Mouse (Mus musculus) left cerebral cortex, postnatal 10 days (tissue): ENCODE measurements around the gene Dtl. TPM values are rescaled to one million over a fixed set of nuclear protein-coding genes. Genes with fewer than 3 reads are reported as not detected.

Experiments
- DNase-seq, 2 experiments: peaks; one replicate each; pipeline ENCODE4 v3.0.0; 2021 to 2022; ENCODE audit warnings: low spot score in 2 of 2, mixed read lengths in 1 of 2; ENCODE audit errors: extremely low spot score in 1 of 2
- intact Hi-C: fragments of 180-260 bp; cut with DNase I; formaldehyde crosslinking; loops from one replicate; pipeline ENCODE4 v1.15.1; 2025
- total RNA-seq, 2 experiments: library from RNA; stranded (reverse); gene quantifications; 2 replicates each; pipeline ENCODE4 v1.2.3; 2021

Gene Dtl
- total RNA-seq, 2 experiments from 2014 or later: 4.3 to 4.7 TPM

DNA sequence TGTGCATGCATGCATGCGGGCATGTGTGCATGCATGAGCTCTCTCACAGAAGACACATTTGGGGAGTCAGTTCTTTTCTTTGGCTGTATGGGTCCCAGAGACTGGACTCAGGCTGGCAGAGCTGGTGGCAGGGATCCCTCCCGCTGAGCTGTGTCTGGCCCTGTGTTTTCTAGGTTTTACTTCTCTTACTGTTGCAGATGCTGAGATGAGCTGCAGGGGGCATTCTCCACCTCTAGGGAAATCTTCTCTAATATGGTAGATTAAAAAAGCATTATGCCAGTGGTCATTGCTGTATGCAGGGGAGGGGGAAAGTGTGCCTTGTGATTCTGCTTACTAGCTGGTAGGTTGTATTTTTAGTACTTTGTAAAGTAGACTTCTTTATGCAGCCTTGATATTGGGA, 10.4 kb upstream of the Dtl start:
- intact Hi-C loops: no loop called here

DNA sequence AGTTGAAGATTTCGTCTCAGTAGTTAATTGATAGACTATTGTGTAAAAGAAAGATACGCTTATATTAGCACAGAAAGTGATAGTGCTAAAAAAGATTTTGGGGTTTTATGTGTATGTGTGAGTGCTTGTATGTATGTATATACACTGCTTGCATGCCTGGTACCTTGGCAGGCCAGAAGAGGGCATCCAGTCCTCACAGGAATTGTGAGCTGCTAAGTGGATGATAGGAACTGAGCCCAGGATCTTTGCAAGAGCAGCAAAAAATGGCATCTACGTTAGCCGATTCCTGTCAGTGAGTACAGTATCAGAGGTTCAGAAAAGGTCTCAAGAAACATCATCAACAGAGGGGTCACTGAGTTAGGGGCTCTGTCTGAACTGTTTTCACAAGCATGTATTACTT, 9.1 kb upstream of the Dtl start:
- intact Hi-C loops: no loop called here
- no peak for DNase-seq

More for the DNA sequence above, 10.4 kb upstream of the Dtl start:
- DNase-seq: peak in 1 of 2 experiments; percentile 27

DNA sequence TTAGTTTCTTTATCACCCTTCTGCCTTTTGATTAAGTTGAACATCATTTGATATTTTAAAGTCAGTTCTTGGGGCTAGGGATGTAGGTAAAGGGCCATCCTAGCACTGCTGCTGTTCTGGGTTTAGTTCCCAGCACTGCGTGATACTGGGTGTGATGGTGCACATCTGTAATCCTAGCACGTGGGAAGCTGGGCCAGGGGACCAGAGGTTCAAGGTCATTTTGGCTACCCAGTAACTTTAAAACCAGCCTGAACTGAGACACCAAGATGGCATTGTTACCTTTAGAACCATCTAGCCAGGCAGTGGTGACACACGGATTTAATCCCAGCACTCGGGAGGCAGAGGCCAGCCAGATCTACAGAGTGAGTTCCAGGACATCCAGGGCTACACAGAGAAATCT, 8.5 kb upstream of the Dtl start:
- DNase-seq: no peak
- intact Hi-C loops: no loop called here

DNA sequence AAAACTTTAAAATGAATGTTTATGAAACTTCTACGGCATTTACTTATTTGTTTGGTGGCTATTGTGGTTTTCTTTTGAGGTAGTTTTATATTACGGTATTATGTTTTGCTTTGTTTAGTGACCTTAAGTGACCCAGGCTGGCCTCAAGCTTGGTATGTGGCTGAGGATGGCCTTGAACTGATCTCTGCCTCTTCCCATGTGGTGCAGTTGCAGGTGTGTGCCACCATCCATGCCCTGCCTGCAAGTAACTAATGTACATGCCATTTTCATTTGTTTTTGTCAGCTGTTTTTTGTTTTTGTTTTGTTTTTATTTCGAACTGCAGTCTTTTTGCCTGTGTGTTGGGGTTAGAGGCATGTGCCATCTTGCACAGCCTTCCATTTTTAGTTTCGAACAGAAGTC, 6.3 kb upstream of the Dtl start:
- intact Hi-C loops: no loop called here
- no peak for DNase-seq

GRCm38 (mm10) chr1:191579524-191579923, 4.2 kb upstream of the Dtl start:
- intact Hi-C loops: loop anchor here (5.0 kb wide), 2 partner anchors 148 to 238 kb away; no protein-coding TSS in a partner anchor
- no peak for DNase-seq

DNA sequence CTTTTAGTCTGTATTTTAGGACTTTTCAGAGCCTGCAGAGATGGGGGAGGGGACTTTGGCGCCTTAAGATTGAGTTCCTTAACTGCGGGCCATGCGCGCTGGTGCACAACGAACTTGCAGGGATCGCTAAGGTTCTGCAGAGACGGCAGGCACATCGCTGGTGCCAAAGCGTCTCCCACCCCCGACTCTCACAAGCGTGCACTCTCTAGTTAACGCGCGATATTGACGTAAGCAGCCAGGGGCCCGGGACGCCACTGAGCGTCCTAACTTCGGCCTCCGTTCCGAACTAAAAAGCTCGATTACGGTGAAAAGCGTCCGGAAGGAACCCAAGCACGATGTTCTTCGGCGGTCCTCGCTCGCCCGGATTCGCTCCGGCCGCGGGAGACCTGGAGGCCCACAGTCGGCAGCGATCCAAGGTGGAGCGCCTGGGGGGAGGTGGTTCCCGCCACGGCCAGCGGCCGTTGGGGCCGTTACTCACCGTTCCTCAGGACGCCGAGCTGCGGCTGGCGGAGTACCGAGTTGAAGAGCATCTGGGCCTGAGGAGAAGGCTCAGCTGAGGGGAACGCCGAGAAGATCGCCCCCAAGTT, 380 bp downstream of the Dtl start:
- intact Hi-C loops: loop anchor here (5.0 kb wide), 2 partner anchors 152 to 242 kb away; no protein-coding TSS in a partner anchor
- DNase-seq: peak; percentile 26 to 68

- intact Hi-C loops: no loop called here
- no peak for DNase-seq
Measured at GRCm38 (mm10) chr1:191573906-191574639, 1.3 kb downstream of the Dtl start.

DNA sequence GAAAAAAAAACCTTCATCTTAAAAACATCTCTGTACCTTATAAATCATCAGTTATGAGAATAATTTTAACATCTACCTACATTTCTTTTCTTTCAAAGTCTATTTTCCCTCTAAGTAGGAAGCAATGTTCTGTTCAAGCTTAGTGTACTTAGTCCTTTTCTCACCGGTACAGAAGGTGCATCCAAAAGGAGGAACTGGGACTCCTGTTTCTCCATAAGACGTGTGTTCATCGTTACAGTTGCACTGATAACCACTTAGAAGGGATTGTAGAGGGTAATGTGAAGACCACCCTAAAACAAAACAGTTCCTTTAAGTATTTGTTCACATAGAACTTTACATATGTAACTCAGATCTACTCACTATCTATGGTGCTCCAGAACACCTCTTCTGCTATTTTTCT, 4.9 kb downstream of the Dtl start:
- no peak for DNase-seq

GRCm38 (mm10) chr1:191569625-191570024, 5.7 kb downstream of the Dtl start:
- intact Hi-C loops: no loop called here
- no peak for DNase-seq

More for the DNA sequence above, 4.9 kb downstream of the Dtl start:
- intact Hi-C loops: no loop called here

- intact Hi-C loops: no loop called here
- DNase-seq: no peak
Measured at GRCm38 (mm10) chr1:191567859-191568258, 7.5 kb downstream of the Dtl start.

DNA sequence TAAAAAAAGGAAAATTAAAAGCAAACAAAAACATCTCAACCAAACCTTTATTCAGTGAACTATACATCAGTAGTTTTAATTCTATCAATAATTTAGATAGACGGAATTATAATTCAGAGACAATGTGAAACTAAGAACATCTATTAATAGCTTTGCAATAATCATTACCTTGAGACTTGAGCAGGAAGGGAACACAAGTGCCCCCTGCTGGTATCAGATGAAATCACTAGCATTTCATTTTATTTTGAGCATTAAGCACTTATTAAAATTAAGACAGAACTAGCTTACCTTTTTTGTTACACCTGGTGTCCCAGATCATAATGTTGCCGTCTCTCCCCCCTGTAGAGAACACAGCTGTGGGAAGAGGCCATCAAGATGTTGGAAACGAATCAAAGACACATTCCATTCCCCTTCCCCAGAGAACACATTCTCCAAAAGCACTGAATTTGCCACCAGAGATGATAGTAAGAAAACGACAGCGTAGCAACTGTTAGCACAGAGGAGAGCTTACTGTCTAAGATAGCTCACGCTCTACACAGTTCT, 12.4 kb downstream of the Dtl start:
- intact Hi-C loops: loop anchor here (2.0 to 5.0 kb wide), 2 partner anchors 172 to 251 kb away; no protein-coding TSS in a partner anchor
- no peak for DNase-seq

- intact Hi-C loops: loop anchor here (5.0 kb wide), 1 partner anchor 247 kb away; no protein-coding TSS in a partner anchor
- DNase-seq: no peak
Measured at GRCm38 (mm10) chr1:191559779-191560178, 15.6 kb downstream of the Dtl start.

- intact Hi-C loops: no loop called here
Measured at GRCm38 (mm10) chr1:191557109-191557508, 18.2 kb downstream of the Dtl start.

GRCm38 (mm10) chr1:191550786-191551185, 24.6 kb downstream of the Dtl start:
- intact Hi-C loops: no loop called here
- no peak for DNase-seq

More at GRCm38 (mm10) chr1:191557109-191557508, 18.2 kb downstream of the Dtl start:
- DNase-seq: no peak

- intact Hi-C loops: no loop called here
- no peak for DNase-seq
Measured at GRCm38 (mm10) chr1:191543747-191544146, 31.6 kb downstream of the Dtl start.

GRCm38 (mm10) chr1:191541619-191542018, 33.7 kb downstream of the Dtl start:
- no peak for DNase-seq
- intact Hi-C loops: no loop called here

GRCm38 (mm10) chr1:191541014-191541413, 34.3 kb downstream of the Dtl start:
- intact Hi-C loops: no loop called here
- peak; percentile 29 to 59 for DNase-seq

DNA sequence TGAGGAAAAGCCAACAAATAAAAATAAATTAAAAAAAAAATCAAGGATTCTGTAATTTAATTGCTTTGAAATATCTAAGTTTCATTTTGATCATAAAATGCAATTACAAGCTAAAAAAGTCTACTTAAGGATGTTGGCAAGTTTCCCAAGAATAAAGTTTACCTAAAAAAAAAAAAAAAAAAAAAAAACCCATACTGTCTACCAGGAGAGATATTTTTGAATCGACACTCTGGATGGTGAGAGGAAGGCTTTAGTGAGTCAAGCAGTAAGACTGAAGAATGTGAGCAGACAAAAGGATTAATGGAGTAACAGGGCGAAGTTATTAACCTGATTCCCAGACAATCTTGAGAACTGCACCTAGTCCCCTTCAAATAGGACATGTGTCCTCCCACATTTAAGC, 35.0 kb downstream of the Dtl start:
- intact Hi-C loops: no loop called here
- DNase-seq: no peak

GRCm38 (mm10) chr1:191534896-191535295, 40.4 kb downstream of the Dtl start:
- no peak for DNase-seq
- intact Hi-C loops: no loop called here

DNA sequence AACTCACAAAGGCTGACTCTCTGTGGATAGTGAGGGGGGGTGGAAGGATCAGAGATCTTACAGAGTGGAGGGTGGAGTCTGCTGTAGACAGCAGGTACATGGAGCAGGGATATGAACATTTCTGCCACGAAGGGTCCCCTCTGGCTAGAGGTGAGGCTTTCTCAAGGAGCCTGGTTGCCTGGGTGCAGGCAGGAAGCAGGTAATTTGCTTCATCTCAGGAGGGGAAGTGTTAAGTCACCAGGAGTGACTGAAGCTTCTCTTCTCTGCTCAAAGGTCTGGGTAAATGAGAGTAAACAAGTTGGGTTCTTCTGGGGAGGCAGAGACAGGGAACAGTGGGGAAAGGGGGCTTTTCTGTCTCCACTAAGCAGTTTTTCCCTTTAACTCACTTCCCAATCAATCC, 44.3 kb downstream of the Dtl start:
- intact Hi-C loops: no loop called here
- DNase-seq: no peak
